Mouse (Mus musculus): ENCODE results near the gene Tmem87a. TPM values are rescaled to one million over a fixed set of nuclear protein-coding genes. Genes with fewer than 3 reads are reported as not detected.
A peak's percentile ranks its signal among the peaks of the same experiment; 100 is the strongest.

The Tmem87a gene
- polyA plus RNA-seq (2015; fragmentation: Nextera tagmentation; extraction: Ambion mirVana) = 10.8 and 11.0 TPM in 2 replicates

- Histone ChIP-seq H3K27me3 (no peaks in the 10 kb centered on the region), H3K4me3 (peak within 1 kb of the TSS; percentile 61), H3K36me3 (no peaks in the 10 kb centered on the region), H3K4me1 (peaks cover 16% of the 10 kb centered on the region), H3K9me3 (no peaks in the 10 kb centered on the region; the same call in 1 of the 2 replicates), H3K4me2 (peak within 1 kb of the TSS; percentile 66), H3K9ac (peak within 1 kb of the TSS; percentile 77), H3K27ac (peak within 1 kb of the TSS; percentile 96)
- 1% methylated on average over 34 of the region's 34 CpGs for WGBS
- peak; percentile 100 for ATAC-seq (ENCODE audit: borderline replicate concordance, extremely low read depth, low FRiP score, low TSS enrichment)
Observed at GRCm38 (mm10) chr2:120403986-120404822, at the start of gene Tmem87a. Gene Tmem87a, minus strand, starts transcription at chr2:120404113.

- ATAC-seq (ENCODE audit: borderline replicate concordance, extremely low read depth, low FRiP score, low TSS enrichment) = no peak
- Histone ChIP-seq H3K36me3 (no peaks in the 10 kb centered on the region), H3K4me2 (no peak overlapping the region), H3K4me1 (no peaks in the 10 kb centered on the region), H3K4me3 (no peak overlapping the region), H3K9me3 (no peaks in the 10 kb centered on the region), H3K27ac (no peak overlapping the region), H3K9ac (no peak overlapping the region), H3K27me3 (no peaks in the 10 kb centered on the region)
- 50% methylated on average over 4 of the region's 4 CpGs for WGBS
Observed at GRCm38 (mm10) chr2:120452600-120452999, 48.7 kb upstream of the Tmem87a start.

GRCm38 (mm10) chr2:120450724-120451123 is 46.8 kb upstream of the Tmem87a start:
- Histone ChIP-seq H3K4me3 (no peak overlapping the region), H3K36me3 (no peaks in the 10 kb centered on the region), H3K4me2 (no peak overlapping the region), H3K9me3 (no peaks in the 10 kb centered on the region), H3K4me1 (no peaks in the 10 kb centered on the region), H3K9ac (no peak overlapping the region), H3K27me3 (no peaks in the 10 kb centered on the region), H3K27ac (no peak overlapping the region)
- ATAC-seq (ENCODE audit: borderline replicate concordance, extremely low read depth, low FRiP score, low TSS enrichment) = no peak
- 69% methylated on average over 6 of the region's 6 CpGs for WGBS

GRCm38 (mm10) chr2:120447306-120447705 is 43.4 kb upstream of the Tmem87a start:
- no peak overlapping the region for H3K4me3 ChIP-seq
- WGBS = 82% methylated on average over 1 of the region's 1 CpGs
- no peaks in the 10 kb centered on the region for H3K9me3 ChIP-seq
- no peak overlapping the region for H3K9ac ChIP-seq
- H3K4me2 ChIP-seq = no peak overlapping the region
- no peaks in the 10 kb centered on the region for H3K4me1 ChIP-seq
- ATAC-seq (ENCODE audit: borderline replicate concordance, extremely low read depth, low FRiP score, low TSS enrichment) = no peak
- H3K27me3 ChIP-seq = no peaks in the 10 kb centered on the region
- no peaks in the 10 kb centered on the region for H3K36me3 ChIP-seq
- no peak overlapping the region for H3K27ac ChIP-seq

- no peaks in the 10 kb centered on the region for H3K4me1 ChIP-seq
- H3K27ac ChIP-seq = no peak overlapping the region
- 63% methylated on average over 10 of the region's 10 CpGs for WGBS
- ATAC-seq (ENCODE audit: borderline replicate concordance, extremely low read depth, low FRiP score, low TSS enrichment) = no peak
- H3K9ac ChIP-seq = no peak overlapping the region
- H3K36me3 ChIP-seq = no peaks in the 10 kb centered on the region
- no peaks in the 10 kb centered on the region for H3K9me3 ChIP-seq
- no peak overlapping the region for H3K4me2 ChIP-seq
- H3K27me3 ChIP-seq = no peaks in the 10 kb centered on the region
- no peak overlapping the region for H3K4me3 ChIP-seq
Observed at GRCm38 (mm10) chr2:120446373-120446772, 42.5 kb upstream of the Tmem87a start.

GRCm38 (mm10) chr2:120444486-120444885 is 40.6 kb upstream of the Tmem87a start:
- 81% methylated on average over 1 of the region's 1 CpGs for WGBS
- H3K4me3 ChIP-seq = no peak overlapping the region
- no peaks in the 10 kb centered on the region for H3K27me3 ChIP-seq
- H3K36me3 ChIP-seq = no peaks in the 10 kb centered on the region
- H3K4me1 ChIP-seq = no peaks in the 10 kb centered on the region
- no peak overlapping the region for H3K4me2 ChIP-seq
- H3K27ac ChIP-seq = no peak overlapping the region
- no peaks in the 10 kb centered on the region for H3K9me3 ChIP-seq
- H3K9ac ChIP-seq = no peak overlapping the region
- no peak for ATAC-seq (ENCODE audit: borderline replicate concordance, extremely low read depth, low FRiP score, low TSS enrichment)

GRCm38 (mm10) chr2:120424386-120424785 is 20.5 kb upstream of the Tmem87a start:
- no peaks in the 10 kb centered on the region for H3K27me3 ChIP-seq
- no peak overlapping the region for H3K4me3 ChIP-seq
- H3K27ac ChIP-seq = no peak overlapping the region
- 84% methylated on average over 5 of the region's 5 CpGs for whole genome bisulfite sequencing
- H3K9ac ChIP-seq = no peak overlapping the region
- ATAC-seq (ENCODE audit: borderline replicate concordance, extremely low read depth, low FRiP score, low TSS enrichment) = no peak
- no peaks in the 10 kb centered on the region for H3K4me1 ChIP-seq
- H3K4me2 ChIP-seq = no peak overlapping the region
- H3K9me3 ChIP-seq = no peaks in the 10 kb centered on the region
- no peaks in the 10 kb centered on the region for H3K36me3 ChIP-seq

GRCm38 (mm10) chr2:120414738-120415414 is 11.0 kb upstream of the Tmem87a start:
- Histone ChIP-seq H3K9ac (no peak overlapping the region), H3K27ac (no peak overlapping the region), H3K4me3 (no peak overlapping the region), H3K36me3 (no peaks in the 10 kb centered on the region), H3K27me3 (no peaks in the 10 kb centered on the region), H3K4me2 (no peak overlapping the region), H3K9me3 (no peaks in the 10 kb centered on the region), H3K4me1 (no peaks in the 10 kb centered on the region)
- no peak for ATAC-seq (ENCODE audit: borderline replicate concordance, extremely low read depth, low FRiP score, low TSS enrichment)
- 57% methylated on average over 1 of the region's 1 CpGs for WGBS

- no peaks in the 10 kb centered on the region for H3K9me3 ChIP-seq
- no peak overlapping the region for H3K4me2 ChIP-seq
- ATAC-seq (ENCODE audit: borderline replicate concordance, extremely low read depth, low FRiP score, low TSS enrichment) = no peak
- no peak overlapping the region for H3K4me3 ChIP-seq
- H3K4me1 ChIP-seq = no peaks in the 10 kb centered on the region
- no peaks in the 10 kb centered on the region for H3K27me3 ChIP-seq
- H3K27ac ChIP-seq = no peak overlapping the region
- no peak overlapping the region for H3K9ac ChIP-seq
- no peaks in the 10 kb centered on the region for H3K36me3 ChIP-seq
Observed at GRCm38 (mm10) chr2:120414113-120414512, 10.2 kb upstream of the Tmem87a start.

GRCm38 (mm10) chr2:120411096-120411628 is 7.2 kb upstream of the Tmem87a start:
- Histone ChIP-seq H3K9me3 (no peaks in the 10 kb centered on the region; the same call in 1 of the 2 replicates), H3K4me2 (no peak overlapping the region), H3K36me3 (no peaks in the 10 kb centered on the region), H3K27me3 (no peaks in the 10 kb centered on the region), H3K4me3 (no peak overlapping the region), H3K9ac (no peak overlapping the region), H3K27ac (no peak overlapping the region), H3K4me1 (no peaks in the 10 kb centered on the region)
- no peak for ATAC-seq (ENCODE audit: borderline replicate concordance, extremely low read depth, low FRiP score, low TSS enrichment)
- 89% methylated on average over 3 of the region's 3 CpGs for WGBS

- peaks cover 16% of the 10 kb centered on the region for H3K4me1 ChIP-seq
- no peaks in the 10 kb centered on the region; the same call in 1 of the 2 replicates for H3K9me3 ChIP-seq
- peak overlapping the region; percentile 61 for H3K4me3 ChIP-seq
- H3K9ac ChIP-seq = peak overlapping the region; percentile 50
- H3K36me3 ChIP-seq = no peaks in the 10 kb centered on the region
- peak overlapping the region; percentile 66 for H3K4me2 ChIP-seq
- peak overlapping the region; percentile 96 for H3K27ac ChIP-seq
- no peaks in the 10 kb centered on the region for H3K27me3 ChIP-seq
- 19% methylated on average over 14 of the region's 14 CpGs for WGBS
- no peak for ATAC-seq (ENCODE audit: borderline replicate concordance, extremely low read depth, low FRiP score, low TSS enrichment)
Observed at GRCm38 (mm10) chr2:120404823-120405765, 1.2 kb upstream of the Tmem87a start.

All from lung, embryonic 15.5 days (tissue).